Mouse (Mus musculus) midbrain, embryonic 14.5 days (tissue): Measurements from ENCODE around the gene Olfr213. TPM values are rescaled to one million over a fixed set of nuclear protein-coding genes. Genes with fewer than 3 reads are reported as not detected.

ENCODE experiments used
- ATAC-seq: fragments of 200-750 bp; cut with Nextera tagmentation; 2 replicates; pipeline ENCODE4 v1.8.0; 2017; ENCODE audit warnings: moderate number of reproducible peaks, moderate library complexity; ENCODE audit not compliant: low FRiP score, low TSS enrichment
- DNase-seq: peaks from one replicate; pipeline ENCODE4 v3.0.0-alpha.2; 2015
- H3K27ac ChIP-seq: fragments of 300-500 bp; sonication (generic); replicated peaks from 2 replicates; pipeline ENCODE4 v1.5.1; 2014; ENCODE audit warnings: mild to moderate bottlenecking, low read depth, low read length, moderate library complexity
- H3K27me3 ChIP-seq: fragments of 300-500 bp; sonication (generic); 2 replicates; pipeline ENCODE4 v1.6.1; 2014; ENCODE audit warnings: low read length, control low read depth, mixed read lengths; ENCODE audit not compliant: control insufficient read depth, insufficient read depth
- H3K36me3 ChIP-seq: fragments of 300-500 bp; sonication (generic); 2 replicates; pipeline ENCODE4 v1.6.1; 2014; ENCODE audit warnings: low read length, control low read depth; ENCODE audit not compliant: control insufficient read depth, insufficient read depth
- H3K4me1 ChIP-seq: fragments of 300-500 bp; sonication (generic); 2 replicates; pipeline ENCODE4 v1.6.1; 2014; ENCODE audit warnings: mild to moderate bottlenecking, antibody characterized with exemption, low read length, control low read depth; ENCODE audit not compliant: control insufficient read depth, insufficient read depth
- H3K4me2 ChIP-seq: fragments of 300-500 bp; sonication (generic); 2 replicates; pipeline ENCODE4 v1.6.1; 2014; ENCODE audit warnings: mild to moderate bottlenecking, low read length, moderate library complexity
- H3K4me3 ChIP-seq: fragments of 300-500 bp; sonication (generic); replicated peaks from 2 replicates; pipeline ENCODE4 v1.5.1; 2014; ENCODE audit warnings: low read depth, low read length
- H3K9ac ChIP-seq: fragments of 300-500 bp; sonication (generic); replicated peaks from 2 replicates; pipeline ENCODE4 v1.6.1; 2014; ENCODE audit warnings: mild to moderate bottlenecking, low read length, moderate library complexity
- H3K9me3 ChIP-seq: fragments of 300-500 bp; sonication (generic); 2 replicates; pipeline ENCODE4 v1.6.1; 2016; ENCODE audit warnings: low read length, control low read depth, mixed read lengths; ENCODE audit not compliant: control insufficient read depth
- WGBS: fragments of 180-500 bp; shearing (Covaris S2); extraction: QIAGEN DNeasy Blood & Tissue Kit; methylation state at CpG from one replicate; pipeline ENCODE4 v1.1.7; 2014; 5-methylcytosine and 5-hydroxymethylcytosine counted together
- polyA plus RNA-seq: library from polyadenylated mRNA; unstranded; fragments of >200 nt; fragmentation: Nextera tagmentation; extraction: Ambion mirVana; gene quantifications from 2 replicates; pipeline ENCODE4 v1.2.1, GENCODE M21; 2014

Olfr213 gene
- polyA plus RNA-seq, 1 experiment from 2014 or later: not detected

DNA sequence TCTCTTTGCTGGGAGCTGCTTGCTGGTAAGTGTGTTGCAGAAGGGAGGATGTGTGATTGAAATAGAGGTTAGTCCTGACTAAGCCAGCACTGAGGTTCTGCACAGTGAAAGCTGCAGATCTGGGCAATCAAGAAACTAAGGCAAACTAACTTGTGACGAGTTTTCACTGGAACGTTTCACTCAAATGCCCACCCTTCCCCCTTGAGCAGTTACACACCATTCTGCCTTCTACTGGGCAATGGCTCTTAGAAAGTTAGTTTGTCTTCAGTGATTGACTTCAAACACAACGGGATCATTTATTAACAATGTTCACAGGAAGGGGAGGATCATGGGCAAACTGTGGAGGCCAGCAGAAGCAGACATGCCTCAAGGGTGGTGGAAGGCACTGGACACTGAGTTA lies 16.7 kb downstream of the Olfr213 start:
- no peak overlapping the region for H3K4me3 ChIP-seq
- H3K27me3 ChIP-seq: no peaks in the 10 kb centered on the region
- H3K4me1 ChIP-seq: no peaks in the 10 kb centered on the region
- no peak for ATAC-seq
- no peak overlapping the region for H3K27ac ChIP-seq
- H3K9ac ChIP-seq: no peak overlapping the region
- H3K36me3 ChIP-seq: no peaks in the 10 kb centered on the region
- no peak overlapping the region for H3K4me2 ChIP-seq
- no peaks in the 10 kb centered on the region for H3K9me3 ChIP-seq
- no peak for DNase-seq
- WGBS: 75% methylated on average over 3 of the region's 3 CpGs

GRCm38 (mm10) chr6:116569834-116570233 lies 31.6 kb downstream of the Olfr213 start:
- Histone ChIP-seq H3K9ac (no peak overlapping the region), H3K36me3 (no peaks in the 10 kb centered on the region), H3K27ac (no peak overlapping the region), H3K4me3 (no peak overlapping the region), H3K9me3 (no peaks in the 10 kb centered on the region), H3K27me3 (no peaks in the 10 kb centered on the region), H3K4me1 (no peaks in the 10 kb centered on the region), H3K4me2 (no peak overlapping the region)
- DNase-seq (peak; percentile 72), ATAC-seq (no peak)
- 30% methylated on average over 3 of the region's 3 CpGs for WGBS

- H3K27ac ChIP-seq: no peak within 1 kb of the TSS
- H3K27me3 ChIP-seq: no peaks in the 10 kb centered on the region
- peak; percentile 7 for DNase-seq
- no peaks in the 10 kb centered on the region for H3K9me3 ChIP-seq
- no peak within 1 kb of the TSS for H3K4me2 ChIP-seq
- 44% methylated on average over 4 of the region's 4 CpGs for WGBS
- no peak within 1 kb of the TSS for H3K4me3 ChIP-seq
- no peaks in the 10 kb centered on the region; the same call in 1 of the 2 replicates for H3K4me1 ChIP-seq
- no peak for ATAC-seq
- no peak within 1 kb of the TSS for H3K9ac ChIP-seq
- no peaks in the 10 kb centered on the region for H3K36me3 ChIP-seq
These were observed 45.8 kb downstream of the Olfr213 start, which contains the start of gene Olfr215 for GRCm38 (mm10) chr6:116584095-116584494. Gene Olfr215 (minus strand): TSS chr6:116584195.

Other genes with a start within 250 kb of the Olfr213 start
- gene March8, start 200.4 kb upstream of the Olfr213 start, polyA plus RNA-seq: 78.2 and 81.0 TPM in 2 replicates
- 0.36 and 0.38 TPM in 2 replicates for gene Alox5, start 77.3 kb upstream of the Olfr213 start, polyA plus RNA-seq
- gene Olfr211, start 49.4 kb upstream of the Olfr213 start, polyA plus RNA-seq: not detected in 2 replicates
- gene Olfr212, start 31.9 kb upstream of the Olfr213 start, polyA plus RNA-seq: not detected in 2 replicates
- gene Gm5580, start 12.7 kb downstream of the Olfr213 start, polyA plus RNA-seq: 0.31 and 0.58 TPM in 2 replicates
- not detected in 2 replicates for gene Olfr214, start 15.8 kb downstream of the Olfr213 start, polyA plus RNA-seq
- not detected in 2 replicates for gene Olfr215, start 45.7 kb downstream of the Olfr213 start, polyA plus RNA-seq
- 163 and 207 TPM in 2 replicates for gene Zfp422, start 90.5 kb downstream of the Olfr213 start, polyA plus RNA-seq
- 4.7 and 7.3 TPM in 2 replicates for gene Depp1, start 112.2 kb downstream of the Olfr213 start, polyA plus RNA-seq
- gene Rassf4, start 135.5 kb downstream of the Olfr213 start, polyA plus RNA-seq: 13.7 and 19.4 TPM in 2 replicates
- 0.07 and 0.14 TPM in 2 replicates for gene Tmem72, start 178.5 kb downstream of the Olfr213 start, polyA plus RNA-seq